Mouse (Mus musculus) liver, postnatal 0 days (tissue): ENCODE data around the gene Tnnc1.

ENCODE experiments used
- CTCF ChIP-seq: sonication (generic); IDR thresholded peaks from 2 replicates; pipeline ENCODE4 v1.5.1; 2016; ENCODE audit warnings: antibody characterized with exemption, low read depth
- EP300 ChIP-seq: IDR thresholded peaks from 2 replicates; pipeline ENCODE4 v1.6.1; 2016; ENCODE audit warnings: antibody characterized with exemption, low read depth, mild to moderate bottlenecking

DNA sequence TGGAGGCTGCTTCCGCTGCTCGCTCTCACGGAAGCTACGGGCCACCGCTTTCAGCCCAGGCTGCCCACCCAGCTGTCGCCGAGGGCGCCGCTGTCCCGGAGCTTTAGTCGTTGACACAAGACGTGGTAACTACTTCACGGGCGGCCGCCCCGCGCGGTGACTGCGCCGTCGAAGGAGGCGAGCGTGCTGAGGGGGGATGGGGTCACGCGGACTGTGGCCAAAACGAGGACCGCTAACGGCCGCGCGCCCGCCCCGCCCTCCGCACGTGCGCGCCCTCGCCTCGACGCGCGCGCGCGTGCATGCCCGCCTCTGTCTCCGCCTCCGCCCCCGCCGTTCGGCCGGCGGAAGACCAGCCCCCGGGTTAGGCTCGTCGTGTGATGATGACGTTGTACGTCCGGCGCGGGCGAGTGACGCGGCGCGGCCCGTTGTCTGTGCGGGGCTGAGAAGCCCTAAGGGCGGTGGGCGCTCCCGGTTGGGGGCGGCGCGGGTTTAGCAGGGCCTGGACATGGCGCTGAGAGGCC is 43.0 kb downstream of the Tnnc1 start, which contains the start of the genes Phf7 and Bap1:
- TF ChIP-seq CTCF, result peak; percentile 15
- TF ChIP-seq EP300, result no peak
